Mouse (Mus musculus): Measurements from ENCODE around the gene Tas2r119.

DNA sequence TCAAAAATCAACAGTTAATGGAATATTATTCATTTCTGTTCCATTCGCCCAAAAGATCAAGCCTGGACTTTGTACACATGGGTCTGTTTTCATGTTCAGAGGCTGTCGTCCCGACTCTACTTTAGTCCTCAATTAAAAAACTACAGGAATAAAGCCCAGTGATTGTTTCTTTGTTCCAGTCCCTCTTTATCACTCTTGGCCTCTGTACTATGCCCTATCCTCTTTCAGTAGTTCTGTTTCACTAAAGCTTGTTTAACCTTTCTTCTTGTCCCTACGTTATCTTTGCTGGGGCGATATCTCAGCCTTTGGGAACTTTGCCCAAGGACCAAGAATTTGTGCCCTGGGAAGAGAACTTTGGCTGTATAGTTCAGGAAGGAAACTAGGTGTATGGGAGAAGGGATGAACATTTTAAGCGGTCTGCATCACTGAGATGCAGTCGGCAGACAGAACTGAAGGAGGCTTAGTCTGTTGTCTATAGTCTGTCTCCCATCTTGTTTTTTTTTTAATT, 49.9 kb downstream of the Tas2r119 start:
- TF ChIP-seq CTCF (IDR thresholded peaks at IDR 0.05; ENCODE audit: borderline replicate concordance, insufficient read depth, low read length) (no peak), POLR2A (IDR thresholded peaks at IDR 0.05; ENCODE audit: low read depth, low read length) (no peak)

All from embryonic fibroblast, embryonic 13.5 days (primary cell).